Mouse (Mus musculus) hematopoietic stem cell, adult 5-6 weeks (primary cell): ENCODE results near the gene Trmt10c. TPM values are rescaled to one million over a fixed set of nuclear protein-coding genes. Genes with fewer than 3 reads are reported as not detected.

Experiments
- ATAC-seq, 2 experiments: fragments of 125-278 bp in 1 of 2; replicated peaks in 1 of 2; 2 replicates each; pipeline ENCODE4 v1.8.0; 2016 to 2017; ENCODE audit warnings: inconsistent platforms in 2 of 2, mild to moderate bottlenecking in 2 of 2, moderate number of reproducible peaks in 2 of 2, low read depth in 1 of 2, moderate TSS enrichment in 1 of 2; ENCODE audit not compliant: low FRiP score in 2 of 2, poor library complexity in 2 of 2, severe bottlenecking in 2 of 2, insufficient read depth in 1 of 2, low TSS enrichment in 1 of 2
- total RNA-seq: library from RNA; stranded (forward); fragments of 172-1452, 232-1000 nt; gene quantifications from 2 replicates; pipeline ENCODE4 v1.2.3, GENCODE M21; 2017

Gene Trmt10c
- total RNA-seq, 1 experiment from 2014 or later: 56.0 TPM

GRCm38 (mm10) chr16:55994235-55994634, 43.4 kb downstream of the Trmt10c start:
- peak in 1 of 2 experiments; percentile 59; a peak in 1 of 4 replicates for ATAC-seq

DNA sequence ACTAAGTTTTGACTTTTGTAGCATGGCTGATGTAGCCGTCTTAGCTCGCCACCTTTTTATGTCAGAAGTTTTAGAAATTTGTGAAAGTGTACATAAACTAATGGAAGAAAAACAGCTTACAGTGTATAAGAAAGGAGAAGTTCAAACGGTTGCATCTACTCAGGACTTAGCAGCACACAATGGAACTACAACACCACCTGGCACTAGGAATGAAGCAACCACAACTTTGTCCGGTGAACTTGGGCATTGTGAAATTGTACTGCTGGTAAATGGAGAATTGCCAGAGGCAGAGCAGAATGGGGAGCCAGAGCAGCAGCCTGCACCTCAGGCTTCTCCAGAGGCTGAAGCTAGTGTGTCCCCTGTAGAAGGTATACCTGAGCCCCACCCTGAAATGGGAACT, 47.3 kb downstream of the Trmt10c start:
- peak in 1 of 2 experiments; percentile 52; a peak in 1 of 4 replicates for ATAC-seq

DNA sequence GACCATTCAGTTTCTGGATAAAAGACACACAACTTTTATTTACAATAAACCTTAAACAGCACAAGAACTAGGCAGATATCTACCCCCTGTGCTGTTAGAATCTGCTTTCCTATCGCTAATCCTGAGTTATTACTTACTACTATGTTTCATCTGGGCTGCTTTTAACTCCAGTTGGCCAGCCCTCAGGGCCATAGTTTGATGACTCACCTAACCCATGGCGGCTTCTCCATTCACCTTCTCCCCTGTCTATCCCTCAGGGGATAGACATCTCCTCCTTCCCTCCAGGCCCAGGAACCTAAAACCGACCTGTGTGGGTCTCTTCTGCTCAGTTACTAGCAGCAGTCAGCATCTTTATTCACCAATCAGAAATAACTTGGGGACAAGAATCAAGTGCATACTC, 51.6 kb downstream of the Trmt10c start:
- ATAC-seq: no peak

Other genes starting within 250 kb of the Trmt10c start
- 84.1 and 85.5 TPM in 2 replicates for gene Nfkbiz, start 198.9 kb downstream of the Trmt10c start, total RNA-seq
- gene Nxpe3, start 142.5 kb downstream of the Trmt10c start, total RNA-seq: 12.3 and 19.0 TPM in 2 replicates
- gene Cep97, start 103.0 kb downstream of the Trmt10c start, total RNA-seq: 35.1 and 37.8 TPM in 2 replicates
- gene Rpl24, start 71.5 kb downstream of the Trmt10c start, total RNA-seq: 1,524 and 1,673 TPM in 2 replicates
- gene Zbtb11, start 63.9 kb downstream of the Trmt10c start, total RNA-seq: 55.8 and 62.2 TPM in 2 replicates
- 120 and 153 TPM in 2 replicates for gene Pcnp, start 8.1 kb downstream of the Trmt10c start, total RNA-seq
- gene Senp7, start 10.5 kb upstream of the Trmt10c start, total RNA-seq: 36.4 and 41.5 TPM in 2 replicates
- 0.13 and 0.45 TPM in 2 replicates for gene Impg2, start 166.5 kb upstream of the Trmt10c start, total RNA-seq